Mouse (Mus musculus) lung, postnatal 14 days (tissue): ENCODE results near the gene Zfp938.

Experiments used
- DNase-seq: peaks from one replicate; pipeline ENCODE4 v3.0.0; 2021

Zfp938 gene

GRCm38 (mm10) chr10:82240742-82241400, at the start of gene Zfp938:
Zfp938 (minus strand) TSS chr10:82241280.
- peak; percentile 78 for DNase-seq

DNA sequence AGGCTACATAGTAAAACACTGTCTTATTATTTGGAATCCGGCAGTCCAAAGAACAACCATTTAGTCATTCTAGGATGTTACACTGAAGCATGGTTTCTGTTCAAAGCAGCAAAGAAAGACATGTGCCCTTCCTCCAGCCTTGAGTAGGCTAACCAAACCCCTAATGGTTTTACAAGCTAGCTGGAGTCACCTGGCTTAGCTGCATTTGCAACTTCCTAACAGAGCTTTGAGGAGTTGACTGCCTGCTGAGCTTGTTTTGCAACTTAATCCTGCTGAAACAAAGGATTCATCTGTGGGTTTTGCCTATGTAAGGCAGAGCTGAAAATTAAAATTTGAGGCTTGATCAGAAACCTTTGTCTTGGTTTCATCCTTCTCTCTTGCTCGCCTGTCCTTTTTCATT, 16.3 kb upstream of the Zfp938 start:
- no peak for DNase-seq

DNA sequence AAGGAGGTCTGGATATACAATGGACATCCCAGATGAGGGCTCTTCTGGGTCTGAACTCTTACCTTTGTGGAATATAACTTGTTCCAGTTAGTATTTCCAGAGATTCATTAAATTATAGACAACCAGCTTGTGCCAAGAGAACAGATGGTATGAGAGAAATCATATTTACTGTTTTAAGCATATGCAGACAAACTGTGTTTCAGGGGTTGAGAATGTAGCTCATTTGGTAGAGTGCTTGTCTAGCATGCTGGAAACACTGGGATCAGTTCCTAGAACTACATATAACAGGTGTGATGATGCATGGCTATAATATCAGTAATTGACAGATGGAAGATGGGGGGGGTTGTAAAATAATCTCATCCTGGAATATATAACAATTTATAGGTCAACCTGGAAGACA, 3.9 kb upstream of the Zfp938 start:
- DNase-seq = no peak

DNA sequence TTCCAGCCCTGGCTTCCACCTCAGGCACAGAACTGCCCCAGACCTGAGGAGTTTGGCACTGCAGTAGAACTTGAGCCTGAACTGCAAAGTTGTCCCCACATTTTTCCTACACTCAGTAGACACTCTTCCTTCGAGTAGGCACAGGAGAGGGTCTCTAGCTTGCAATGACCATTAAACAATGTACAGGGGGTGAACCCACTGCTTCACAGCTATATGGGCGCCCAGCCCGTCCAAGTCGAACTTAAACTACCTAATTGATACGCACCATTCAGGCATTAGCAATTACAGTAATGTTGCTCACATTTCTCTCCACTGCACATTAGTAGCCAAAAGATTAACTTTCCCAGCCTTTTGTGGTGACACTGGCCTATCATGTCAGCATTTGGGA, 315 bp upstream of the Zfp938 start:
- no peak for DNase-seq

DNA sequence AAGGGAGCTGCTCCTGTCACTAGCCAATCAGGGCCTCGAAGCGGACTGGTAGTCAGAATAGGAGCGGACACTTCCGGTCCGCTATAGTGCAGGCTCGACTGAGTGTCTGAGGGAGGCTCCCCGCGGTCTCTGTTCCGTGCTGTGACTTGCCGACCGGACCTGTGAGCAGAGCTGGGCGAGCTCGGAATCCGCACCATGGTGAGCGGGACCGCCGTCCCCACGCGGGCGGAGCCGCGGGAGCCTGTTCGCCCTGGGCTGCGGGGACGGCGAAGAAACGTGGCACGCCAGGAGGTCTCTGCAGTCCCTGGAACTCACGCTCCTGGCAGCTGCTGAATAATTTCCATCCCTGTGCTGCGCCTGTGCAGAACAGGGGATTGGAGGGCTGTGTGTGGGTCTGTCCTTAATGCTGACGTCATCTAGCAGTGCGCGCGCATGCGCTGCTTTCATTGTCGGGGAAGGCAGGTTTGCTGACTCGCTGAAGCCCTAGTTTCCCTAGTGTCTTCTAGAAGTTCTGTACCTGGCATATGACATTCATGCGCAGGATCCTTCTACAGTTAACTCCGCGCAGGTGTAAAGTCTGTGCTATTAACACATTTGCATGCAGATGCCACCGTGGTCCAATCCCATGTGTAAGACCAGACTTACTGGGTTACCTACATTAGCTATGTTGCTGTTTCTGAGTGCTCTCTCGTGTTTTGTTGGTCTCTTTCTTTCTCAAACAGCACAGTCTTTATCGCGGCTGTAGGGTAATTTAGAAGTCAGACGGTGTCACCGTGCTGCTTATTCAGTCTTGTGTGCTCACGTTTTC, 62.6 kb downstream of the Zfp938 start:
- DNase-seq = peak; percentile 72
